Mouse (Mus musculus) forebrain, postnatal 0 days (tissue): ENCODE results near the gene Evc. TPM values are rescaled to one million over a fixed set of nuclear protein-coding genes. Genes with fewer than 3 reads are reported as not detected.
A peak's percentile ranks its signal among the peaks of the same experiment; 100 is the strongest.

ENCODE experiments used
- ATAC-seq: fragments of 200-750 bp; cut with Nextera tagmentation; 2 replicates; pipeline ENCODE4 v1.8.0; 2017; ENCODE audit warnings: mild to moderate bottlenecking, moderate library complexity
- DNase-seq: peaks from one replicate; pipeline ENCODE4 v3.0.0-alpha.2; 2015
- H3K27ac ChIP-seq: fragments of 300-500 bp; sonication (generic); 2 replicates; pipeline ENCODE4 v1.5.1; 2014; ENCODE audit warnings: low read depth, mild to moderate bottlenecking, antibody characterized with exemption, low read length, moderate library complexity, mixed read lengths
- H3K27me3 ChIP-seq: fragments of 300-500 bp; sonication (generic); 2 replicates; pipeline ENCODE4 v1.6.1; 2014; ENCODE audit warnings: mild to moderate bottlenecking, low read length, mixed read lengths; ENCODE audit not compliant: insufficient read depth
- H3K36me3 ChIP-seq: fragments of 300-500 bp; sonication (generic); 2 replicates; pipeline ENCODE4 v1.6.1; 2014; ENCODE audit warnings: mild to moderate bottlenecking, moderate library complexity; ENCODE audit not compliant: insufficient read depth
- H3K4me1 ChIP-seq: fragments of 300-500 bp; sonication (generic); 2 replicates; pipeline ENCODE4 v1.6.1; 2014; ENCODE audit warnings: antibody characterized with exemption; ENCODE audit not compliant: insufficient read depth
- H3K4me2 ChIP-seq: fragments of 300-500 bp; sonication (generic); 2 replicates; pipeline ENCODE4 v1.6.1; 2014; ENCODE audit warnings: low read depth, mild to moderate bottlenecking, moderate library complexity
- H3K4me3 ChIP-seq: fragments of 300-500 bp; sonication (generic); 2 replicates; pipeline ENCODE4 v1.5.1; 2014; ENCODE audit warnings: low read depth, low read length, mixed read lengths
- H3K9ac ChIP-seq: fragments of 300-500 bp; sonication (generic); 2 replicates; pipeline ENCODE4 v1.6.1; 2014; ENCODE audit warnings: mild to moderate bottlenecking
- H3K9me3 ChIP-seq: fragments of 300-500 bp; sonication (generic); 2 replicates; pipeline ENCODE4 v1.6.1; 2016; ENCODE audit warnings: low read length
- CTCF ChIP-seq: sonication (generic); IDR thresholded peaks from 2 replicates; pipeline ENCODE4 v1.5.1; 2016; ENCODE audit warnings: antibody characterized with exemption, control low read depth, low read depth
- WGBS: fragments of 180-500 bp; shearing (Covaris S2); extraction: QIAGEN DNeasy Blood & Tissue Kit; methylation state at CpG from one replicate; pipeline ENCODE4 v1.1.7; 2014; 5-methylcytosine and 5-hydroxymethylcytosine counted together
- polyA plus RNA-seq: library from polyadenylated mRNA; unstranded; fragments of >200 nt; fragmentation: Nextera tagmentation; extraction: Ambion mirVana; gene quantifications from 2 replicates; pipeline ENCODE4 v1.2.1, GENCODE M21; 2015
- total RNA-seq: library from RNA; depleted of rRNA; stranded (reverse); fragments of >200 nt; gene quantifications from 2 replicates; pipeline ENCODE4 v1.2.3, GENCODE M21; 2014; rRNA removed

Gene Evc
- total and polyA plus RNA-seq, 2 experiments from 2014 or later: 2.4 to 9.9 TPM

GRCm38 (mm10) chr5:37243169-37243886 is 93.4 kb downstream of the Evc start:
- ATAC-seq (no peak), DNase-seq (peak; percentile 36)
- WGBS: under 1% methylated on average over 19 of the region's 19 CpGs
- H3K4me2 ChIP-seq: peak overlapping the region; percentile 77
- H3K9me3 ChIP-seq: no peaks in the 10 kb centered on the region
- H3K4me1 ChIP-seq: peaks cover 22% of the 10 kb centered on the region
- H3K27me3 ChIP-seq: no peaks in the 10 kb centered on the region
- H3K4me3 ChIP-seq: peak overlapping the region; percentile 93
- no peaks in the 10 kb centered on the region for H3K36me3 ChIP-seq
- H3K27ac ChIP-seq: peak overlapping the region; percentile 98
- peak overlapping the region; percentile 74 for H3K9ac ChIP-seq
- TF ChIP-seq CTCF: no peak; the same call in 1 of the 2 replicates

- Histone ChIP-seq H3K4me2 (peak overlapping the region; percentile 77), H3K27ac (peak overlapping the region; percentile 80), H3K27me3 (no peaks in the 10 kb centered on the region), H3K4me3 (peak overlapping the region; percentile 93), H3K9me3 (no peaks in the 10 kb centered on the region), H3K36me3 (no peaks in the 10 kb centered on the region), H3K9ac (peak overlapping the region; percentile 74), H3K4me1 (peaks cover 14% of the 10 kb centered on the region; the same call in 1 of the 2 replicates)
- ATAC-seq: no peak
- 7% methylated on average over 44 of the region's 44 CpGs for WGBS
- peak; percentile 33 for DNase-seq
- TF ChIP-seq CTCF: no peak
Observed at GRCm38 (mm10) chr5:37242360-37243168, 94.1 kb downstream of the Evc start.

- Histone ChIP-seq H3K27ac (peak within 1 kb of the TSS; percentile 80), H3K36me3 (no peaks in the 10 kb centered on the region), H3K27me3 (no peaks in the 10 kb centered on the region), H3K9me3 (no peaks in the 10 kb centered on the region), H3K9ac (peak within 1 kb of the TSS; percentile 74), H3K4me1 (0 out of 2 replicates have a peak, but pooled peaks cover 12% of the 10 kb centered on the region), H3K4me2 (peak within 1 kb of the TSS; percentile 77), H3K4me3 (peak within 1 kb of the TSS; percentile 93)
- no peak for TF ChIP-seq CTCF
- DNase-seq (peak; percentile 88), ATAC-seq (peak; percentile 67)
- WGBS: under 1% methylated on average over 48 of the region's 56 CpGs
Observed at GRCm38 (mm10) chr5:37241651-37242151, 95.0 kb downstream of the Evc start, which contains the start of gene Crmp1. TSS of gene Crmp1 (plus strand) at chr5:37241940.

GRCm38 (mm10) chr5:37241224-37241623 is 95.5 kb downstream of the Evc start:
- peak overlapping the region; percentile 74 for H3K9ac ChIP-seq
- DNase-seq (no peak), ATAC-seq (no peak)
- no peaks in the 10 kb centered on the region for H3K27me3 ChIP-seq
- 6% methylated on average over 9 of the region's 9 CpGs for WGBS
- H3K36me3 ChIP-seq: no peaks in the 10 kb centered on the region
- H3K9me3 ChIP-seq: no peaks in the 10 kb centered on the region
- 0 out of 2 replicates have a peak, but pooled peaks cover 12% of the 10 kb centered on the region for H3K4me1 ChIP-seq
- peak overlapping the region; percentile 93 for H3K4me3 ChIP-seq
- peak overlapping the region; percentile 77 for H3K4me2 ChIP-seq
- H3K27ac ChIP-seq: peak overlapping the region; percentile 80
- no peak for TF ChIP-seq CTCF

- Histone ChIP-seq H3K27me3 (no peaks in the 10 kb centered on the region), H3K9me3 (no peaks in the 10 kb centered on the region), H3K9ac (no peak overlapping the region), H3K4me1 (0 out of 2 replicates have a peak, but pooled peaks cover 12% of the 10 kb centered on the region), H3K4me2 (no peak overlapping the region), H3K27ac (no peak overlapping the region), H3K4me3 (no peak overlapping the region), H3K36me3 (no peaks in the 10 kb centered on the region)
- TF ChIP-seq CTCF: no peak
- no peak for DNase-seq
- no peak for ATAC-seq
- 6% methylated on average over 5 of the region's 5 CpGs for WGBS
Observed at GRCm38 (mm10) chr5:37240550-37240949, 96.1 kb downstream of the Evc start.

Other genes with a start within 250 kb of the Evc start
- gene Crmp1, start 95.0 kb downstream of the Evc start, total RNA-seq: 965 and 1,074 TPM in 2 replicates
- gene Crmp1, start 95.0 kb downstream of the Evc start, polyA plus RNA-seq: 1,043 and 1,136 TPM in 2 replicates
- 2.8 and 4.8 TPM in 2 replicates for gene Evc2, start 1.6 kb upstream of the Evc start, total RNA-seq
- 2.8 and 3.0 TPM in 2 replicates for gene Evc2, start 1.6 kb upstream of the Evc start, polyA plus RNA-seq